Mouse (Mus musculus) heart, adult 11 months (tissue): ENCODE results near the gene Mfrp.
A peak's percentile ranks its signal among the peaks of the same experiment; 100 is the strongest.

ENCODE experiments used
- DNase-seq: peaks from one replicate; pipeline ENCODE4 v3.0.0; 2022

The Mfrp gene

DNA sequence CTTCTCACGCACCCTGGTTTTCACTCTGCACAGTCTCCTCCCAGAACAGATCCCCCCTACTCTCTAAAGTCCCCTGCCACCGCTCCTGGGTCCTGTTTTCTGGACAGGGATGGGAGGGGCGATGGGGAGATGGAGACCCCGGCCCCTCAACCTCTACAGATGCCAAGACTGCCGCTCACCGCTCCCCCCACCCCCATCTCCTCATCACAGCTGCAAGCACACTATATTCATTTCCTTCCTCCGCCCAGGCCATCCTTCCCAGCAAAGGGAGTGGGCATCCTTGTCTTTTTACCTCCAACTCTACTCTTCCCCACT lies 29.7 kb downstream of the Mfrp start:
- DNase-seq = no peak

DNA sequence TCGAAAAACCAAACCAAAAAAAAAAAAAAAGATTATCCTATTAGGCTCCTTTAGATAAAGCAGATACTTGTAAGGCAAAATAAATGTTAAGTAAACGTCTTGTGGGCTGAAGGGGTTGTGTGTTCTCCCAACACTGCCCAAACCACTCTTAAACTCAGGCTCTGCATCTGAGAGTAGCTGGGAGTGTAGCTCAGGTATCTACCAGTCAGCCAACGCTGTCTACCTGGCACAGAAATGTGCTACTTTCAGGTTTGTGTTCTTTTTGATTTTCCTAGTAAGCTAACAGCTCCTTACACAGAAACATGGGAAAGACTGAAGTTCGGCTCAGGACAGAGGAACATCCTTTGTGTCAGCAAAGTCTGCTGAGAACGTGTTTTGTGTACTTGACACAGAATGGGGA lies 30.7 kb downstream of the Mfrp start:
- DNase-seq = peak; percentile 66

DNA sequence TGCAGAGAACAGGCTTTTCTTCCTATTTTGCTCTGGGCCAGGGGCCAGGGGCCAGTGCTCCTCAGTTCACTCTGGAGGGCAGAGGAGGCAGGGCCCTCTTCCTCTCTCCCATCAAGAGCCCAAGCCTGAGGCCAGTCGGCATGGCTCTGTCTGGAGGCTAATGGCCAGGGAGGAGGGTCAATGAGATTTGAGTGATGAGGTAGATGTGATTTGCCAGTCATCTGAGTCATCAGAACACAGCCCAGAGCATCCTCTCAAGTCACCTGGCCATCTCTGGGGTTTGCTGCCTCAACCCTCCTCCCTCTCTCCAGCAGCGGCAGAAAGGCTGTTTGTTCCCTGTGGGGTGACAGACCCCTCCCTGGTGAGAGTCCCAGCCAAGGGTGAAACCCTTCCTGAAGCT lies 31.8 kb downstream of the Mfrp start:
- peak; percentile 94 for DNase-seq

DNA sequence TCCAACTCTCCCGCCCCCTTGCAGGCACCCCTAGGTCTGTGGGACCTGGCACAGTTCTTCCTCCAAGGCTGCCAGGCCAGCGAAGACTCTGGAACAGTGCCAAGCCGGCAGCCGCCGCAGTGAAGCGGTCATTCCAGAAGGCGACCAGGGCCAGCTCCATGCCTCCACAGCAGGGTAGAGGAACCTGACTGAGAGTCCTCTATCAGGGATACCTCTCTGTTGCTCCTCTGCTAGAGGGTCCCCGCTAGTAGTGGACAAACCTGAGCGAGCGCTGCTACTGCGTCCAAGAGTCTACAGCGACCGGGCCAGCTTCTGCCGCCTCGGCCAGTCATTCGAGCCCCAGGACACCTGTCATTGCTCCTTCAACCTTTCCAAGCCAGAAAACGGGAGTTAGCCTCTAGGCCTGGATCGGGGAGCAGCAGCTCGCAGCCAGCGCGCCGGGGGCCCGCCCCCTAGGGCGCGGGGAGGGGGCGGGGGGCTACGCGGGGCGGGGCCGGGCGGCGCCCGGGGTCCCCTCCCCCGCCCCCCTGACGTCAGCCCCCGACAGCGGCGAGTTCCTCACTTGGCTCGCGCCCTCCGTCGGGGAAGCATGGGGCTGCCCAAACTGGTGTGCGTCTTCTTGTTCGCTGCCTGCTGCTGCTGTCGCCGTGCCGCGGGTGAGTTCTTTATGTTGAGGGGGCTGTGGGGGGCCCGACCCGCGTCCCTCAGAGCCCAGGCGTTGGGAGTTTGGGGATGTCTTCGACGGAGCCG lies 32.7 kb downstream of the Mfrp start, which contains the start of gene Mcam:
Gene Mcam, plus strand, starts transcription at position 369 of the 750 bp plus-strand sequence.
- peak; percentile 97 for DNase-seq

DNA sequence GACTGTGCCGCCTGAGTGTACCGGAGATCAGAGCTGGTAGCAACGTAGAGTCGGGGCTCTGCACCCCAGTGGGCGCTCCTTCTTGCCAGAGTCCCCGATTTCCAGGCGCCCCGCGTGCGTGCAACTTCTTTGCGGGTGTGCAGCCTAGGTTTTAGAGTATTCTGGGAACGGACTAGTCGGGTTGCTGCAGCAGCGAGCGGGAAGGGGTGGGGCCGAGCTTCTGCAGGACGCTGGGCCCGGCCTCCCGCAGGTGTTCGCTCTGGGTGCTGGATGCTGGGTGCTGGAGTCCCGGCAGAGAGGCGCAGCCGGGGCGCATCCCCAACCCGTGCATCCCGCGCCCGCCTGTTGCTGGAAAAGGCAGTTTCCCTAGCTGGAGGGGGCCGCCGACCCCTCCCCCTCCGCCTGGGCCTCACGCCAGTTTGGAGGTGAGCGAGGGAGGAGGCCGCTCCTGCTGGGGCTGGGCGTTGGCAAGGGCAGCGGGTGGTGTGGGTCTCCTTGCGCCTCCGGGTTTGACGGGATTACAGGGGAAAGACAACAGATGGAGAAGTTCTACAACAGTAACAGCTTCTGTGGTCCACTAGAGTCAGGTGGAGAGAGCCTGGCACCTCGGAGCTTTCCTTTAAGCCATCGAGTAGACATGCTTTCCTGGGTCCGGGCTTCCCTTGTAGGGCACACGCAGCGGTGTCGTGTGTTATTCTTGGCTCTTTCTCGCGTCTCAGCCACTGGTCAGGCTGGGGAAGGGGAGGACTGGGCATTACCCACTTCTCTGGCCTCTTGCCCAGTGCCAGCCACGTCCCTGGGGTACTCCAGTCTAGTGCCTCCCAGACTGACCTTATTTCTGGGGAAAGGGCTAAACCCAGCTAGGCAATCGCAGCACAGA lies 33.6 kb downstream of the Mfrp start:
- peak; percentile 97 for DNase-seq

DNA sequence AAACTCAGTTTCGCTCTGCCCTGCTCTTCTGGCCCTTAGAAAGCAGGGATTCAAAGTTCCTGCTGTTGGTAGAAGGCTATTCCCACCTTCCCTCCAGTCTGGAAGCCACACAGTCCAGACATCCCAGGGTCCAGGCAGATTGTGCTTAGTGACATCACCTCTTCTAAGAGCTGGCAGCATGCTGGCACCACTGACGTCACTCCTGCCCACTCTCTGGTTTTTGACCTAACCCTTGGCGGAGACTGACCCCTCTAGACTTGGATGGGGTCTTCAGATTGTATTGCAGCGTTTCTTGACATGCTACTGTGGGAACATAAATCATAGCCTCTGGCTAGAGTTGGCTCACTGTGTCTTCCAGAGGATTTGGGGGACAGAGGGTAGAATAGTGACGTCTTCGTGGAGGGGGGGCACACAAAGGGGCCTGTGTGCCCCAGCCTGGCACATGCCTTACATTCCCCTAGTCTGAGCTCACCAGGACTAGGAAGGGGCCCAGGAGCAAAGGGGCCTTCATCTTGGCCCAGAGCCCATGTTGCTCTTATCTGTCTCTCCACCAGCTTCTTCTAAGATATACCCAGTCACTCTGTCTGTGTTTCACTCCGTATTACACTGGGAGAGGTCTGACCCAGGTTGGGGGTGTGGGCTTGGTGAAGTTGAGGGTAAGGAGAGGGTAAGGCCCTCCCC lies 34.3 kb downstream of the Mfrp start:
- DNase-seq = peak; percentile 92

DNA sequence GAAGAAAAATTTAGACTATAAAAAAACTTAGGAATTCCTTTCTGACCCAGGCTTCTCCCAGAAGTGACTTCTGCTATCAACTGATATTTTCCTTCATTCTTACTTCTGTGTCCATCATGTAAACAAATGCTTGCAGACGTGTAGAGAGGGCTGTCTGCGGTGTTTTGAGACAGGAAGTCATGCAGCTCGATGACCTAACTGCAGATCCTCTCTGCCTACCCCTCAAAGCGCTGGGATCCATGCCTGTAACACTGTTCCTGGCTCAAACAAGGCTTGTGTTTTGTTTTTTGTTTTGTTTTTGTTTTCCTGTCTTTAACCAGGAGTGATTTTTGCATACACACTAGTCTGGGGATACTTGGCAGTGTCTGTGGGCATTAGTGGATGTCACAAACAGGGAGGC lies 36.3 kb downstream of the Mfrp start:
- peak; percentile 79 for DNase-seq

DNA sequence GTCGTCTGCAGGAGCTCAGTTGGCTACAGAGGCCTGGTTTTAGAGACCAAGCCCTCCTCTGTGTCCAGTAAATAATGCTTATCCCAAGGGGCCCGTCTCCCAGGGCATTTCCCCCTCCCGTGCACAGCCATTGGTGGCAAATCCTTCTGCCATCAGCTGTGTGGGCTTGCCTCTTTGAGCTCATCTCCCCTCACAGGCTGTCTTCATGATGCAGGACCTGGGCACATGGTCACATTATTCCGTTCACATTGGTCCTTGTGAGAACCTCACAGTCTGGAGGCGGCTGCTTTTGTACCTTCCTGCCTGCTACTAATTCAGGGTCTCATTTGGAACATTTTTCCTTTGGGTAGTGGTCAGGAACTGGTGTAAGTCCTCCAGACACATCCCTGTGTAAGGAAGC lies 40.4 kb downstream of the Mfrp start:
- peak; percentile 84 for DNase-seq

DNA sequence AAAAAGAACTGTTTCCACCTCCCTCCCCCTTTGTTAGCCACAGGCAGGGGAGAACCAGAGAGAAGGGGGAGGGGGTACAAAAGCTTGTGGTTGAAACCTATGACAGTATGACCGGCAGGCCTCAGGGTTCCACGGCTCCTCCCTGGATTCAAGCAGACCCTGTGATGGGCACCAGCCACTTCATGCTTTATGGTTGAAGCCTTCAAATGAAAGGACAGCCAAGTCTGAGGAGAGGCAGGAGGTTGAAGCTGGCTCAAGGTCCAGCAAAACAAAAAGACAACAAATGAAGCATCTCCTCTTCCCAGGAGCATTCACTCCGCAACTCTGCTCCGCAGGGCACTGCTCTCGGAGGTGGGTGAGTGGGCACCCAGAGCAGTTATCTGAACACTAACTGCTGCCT lies 41.9 kb downstream of the Mfrp start:
- DNase-seq = peak; percentile 81

DNA sequence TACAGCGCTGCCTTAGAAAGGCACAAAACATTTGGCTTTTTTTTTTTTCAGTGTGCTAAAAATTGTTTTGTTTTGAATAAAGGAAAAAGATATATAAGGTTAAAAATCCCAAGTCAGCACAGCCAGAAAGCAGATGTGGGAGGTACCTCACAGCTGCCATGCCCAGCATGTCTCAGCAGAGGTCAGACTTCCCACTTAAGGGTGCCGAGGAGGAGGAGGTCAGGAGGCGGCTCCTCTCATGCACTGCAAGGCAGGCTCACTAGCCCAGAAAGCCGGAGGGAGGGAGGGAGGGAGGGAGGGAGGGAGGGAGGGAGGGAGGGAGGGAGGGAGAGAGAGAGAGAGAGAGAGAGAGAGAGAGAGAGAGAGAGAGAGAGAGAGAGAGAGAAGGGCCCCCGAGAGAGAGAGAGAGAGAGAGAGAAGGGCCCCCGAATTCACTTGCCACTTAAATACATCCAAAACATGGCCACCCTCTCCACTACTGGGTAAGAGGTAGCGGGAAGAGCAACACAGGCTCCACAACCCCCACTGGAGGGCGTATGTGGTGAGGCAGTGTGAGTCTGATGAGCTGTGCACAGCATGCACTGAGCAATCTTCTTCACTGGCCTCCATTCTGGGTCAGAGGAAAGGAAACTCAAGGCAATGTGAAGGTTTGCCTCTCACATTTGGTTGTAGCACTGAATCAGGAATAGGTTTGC lies 42.6 kb downstream of the Mfrp start:
- DNase-seq = peak; percentile 95

DNA sequence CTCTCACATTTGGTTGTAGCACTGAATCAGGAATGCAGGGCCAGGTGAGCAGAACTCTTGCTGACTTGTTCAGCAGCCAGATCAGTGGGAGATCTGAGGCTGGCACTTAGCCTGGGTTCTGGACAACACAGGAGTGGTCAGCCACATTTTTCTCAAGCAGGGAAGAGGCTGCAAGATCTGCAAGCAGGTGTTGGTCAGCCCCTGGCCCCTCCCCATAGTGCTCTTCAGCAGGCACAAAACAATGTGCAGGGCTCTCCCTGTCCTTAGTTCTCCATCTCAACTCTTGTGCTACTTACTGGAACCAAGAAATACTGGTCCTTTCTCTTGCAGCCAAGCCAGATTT lies 43.2 kb downstream of the Mfrp start:
- DNase-seq = peak; percentile 87

DNA sequence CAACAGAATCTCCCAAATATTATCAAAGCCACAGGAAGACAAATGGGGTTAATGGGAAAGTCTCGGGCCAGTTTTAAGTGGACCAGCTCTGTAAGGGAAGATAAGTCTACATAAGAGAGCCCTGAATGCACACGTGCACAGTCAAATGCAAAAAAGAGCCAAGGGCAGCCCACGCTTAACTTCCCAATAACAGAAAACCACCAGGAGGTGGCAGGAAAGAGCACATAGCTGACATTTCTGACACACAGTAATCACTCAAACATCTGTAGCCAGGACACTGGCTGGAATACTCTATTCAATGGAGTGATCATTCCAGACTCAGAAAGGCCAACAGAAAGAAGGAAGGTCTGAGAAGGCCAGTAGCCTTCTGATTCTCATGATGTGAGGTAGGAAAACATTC lies 45.8 kb downstream of the Mfrp start:
- peak; percentile 91 for DNase-seq
